Mouse (Mus musculus): ENCODE data around the gene Zbtb3. TPM values are rescaled to one million over a fixed set of nuclear protein-coding genes. Genes with fewer than 3 reads are reported as not detected.

Zbtb3 gene
- polyA plus RNA-seq, 1 experiment, result 3.0 TPM

DNA sequence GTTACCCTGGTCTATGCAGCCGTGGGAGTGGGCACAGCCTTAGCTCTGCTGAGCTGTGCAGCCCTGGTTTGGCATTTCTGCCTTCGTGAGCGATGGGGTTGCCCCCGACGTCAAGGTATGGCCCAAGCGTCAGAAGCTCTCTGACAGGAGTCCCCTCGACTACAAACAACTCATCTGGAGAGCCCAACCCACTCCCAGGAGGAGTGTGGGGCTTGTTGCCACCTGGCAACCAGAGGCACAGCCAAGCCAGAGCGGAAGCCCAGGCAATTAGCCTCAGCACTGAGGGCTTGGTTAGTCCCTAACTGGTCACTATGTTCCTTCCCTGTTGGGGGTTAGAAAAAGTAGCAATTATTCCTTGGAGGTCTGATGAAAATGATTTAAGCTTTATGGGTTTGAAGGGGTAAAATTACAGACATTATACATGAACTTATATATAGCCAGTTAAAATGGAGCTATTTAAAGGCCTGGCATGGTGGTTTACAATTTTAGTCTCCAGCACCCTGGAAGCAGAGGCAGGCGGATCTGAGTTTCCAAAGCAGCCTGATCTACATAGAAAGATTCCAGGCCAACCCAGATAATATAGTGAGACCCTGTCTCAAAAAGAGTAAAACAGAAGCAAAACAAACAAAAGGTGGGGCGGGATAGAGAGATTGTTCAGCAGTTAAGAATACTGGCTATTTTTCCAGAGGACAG, 50.0 kb downstream of the Zbtb3 start:
- Histone ChIP-seq H3K4me3 (replicated peaks; ENCODE audit: control insufficient read depth, low read depth, low read length) (no peak overlapping the region), H3K27ac (ENCODE audit: control insufficient read depth, insufficient read depth, low read depth, low read length, poor library complexity) (no peak overlapping the region), H3K4me1 (ENCODE audit: control insufficient read depth, insufficient read depth, low read length) (no peaks in the 10 kb centered on the region)
- TF ChIP-seq POLR2A (IDR thresholded peaks at IDR 0.05; ENCODE audit: borderline replicate concordance, control insufficient read depth, low read depth, low read length) (no peak), CTCF (IDR thresholded peaks at IDR 0.05; ENCODE audit: control insufficient read depth, insufficient read depth, low read length) (no peak)
- 74% methylated on average over 10 of the region's 10 CpGs for whole genome bisulfite sequencing

DNA sequence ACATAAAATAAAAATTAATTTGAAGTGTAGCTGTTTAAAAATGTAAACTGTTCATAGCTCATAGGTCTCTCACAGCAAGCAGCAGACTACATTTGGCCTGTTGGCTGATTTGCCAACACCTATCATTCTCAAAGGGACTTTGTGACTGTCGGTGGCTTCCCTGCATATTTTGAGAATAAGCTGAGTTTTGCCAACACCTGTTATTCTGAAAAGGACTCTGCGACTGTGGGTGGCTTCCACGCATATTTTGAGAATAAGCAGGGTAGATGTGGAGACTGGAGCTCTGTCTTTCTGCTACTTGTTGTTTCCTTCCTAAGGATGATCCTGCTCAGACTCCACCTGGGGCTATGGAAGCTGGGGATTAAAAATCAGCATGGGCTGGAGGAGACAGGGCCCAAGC, 50.8 kb downstream of the Zbtb3 start:
- 81% methylated on average over 3 of the region's 3 CpGs for WGBS
- Histone ChIP-seq H3K4me1 (ENCODE audit: control insufficient read depth, insufficient read depth, low read length) (no peaks in the 10 kb centered on the region), H3K27ac (ENCODE audit: control insufficient read depth, insufficient read depth, low read depth, low read length, poor library complexity) (no peak overlapping the region), H3K4me3 (replicated peaks; ENCODE audit: control insufficient read depth, low read depth, low read length) (no peak overlapping the region)
- TF ChIP-seq CTCF (IDR thresholded peaks at IDR 0.05; ENCODE audit: control insufficient read depth, insufficient read depth, low read length), result no peak
- no peak for TF ChIP-seq POLR2A (IDR thresholded peaks at IDR 0.05; ENCODE audit: borderline replicate concordance, control insufficient read depth, low read depth, low read length)

Other genes starting within 250 kb of the Zbtb3 start
- 0.29 and 1.5 TPM in 2 replicates for gene Slc22a8, start 211.3 kb upstream of the Zbtb3 start, polyA plus RNA-seq (2011; ENCODE audit: insufficient read depth, insufficient read length, low replicate concordance, missing spikeins)
- 0.75 TPM in 1 of 2 replicates, not detected in the other for gene Slc22a6, start 184.5 kb upstream of the Zbtb3 start, polyA plus RNA-seq (2011; ENCODE audit: insufficient read depth, insufficient read length, low replicate concordance, missing spikeins)
- 0.32 TPM in 1 of 2 replicates, not detected in the other for gene Chrm1, start 138.8 kb upstream of the Zbtb3 start, polyA plus RNA-seq (2011; ENCODE audit: insufficient read depth, insufficient read length, low replicate concordance, missing spikeins)
- gene Slc3a2, start 79.2 kb upstream of the Zbtb3 start, polyA plus RNA-seq (2011; ENCODE audit: insufficient read depth, insufficient read length, low replicate concordance, missing spikeins), result 58.4 and 65.7 TPM in 2 replicates
- 40.8 and 121 TPM in 2 replicates for gene Wdr74, start 66.7 kb upstream of the Zbtb3 start, polyA plus RNA-seq (2011; ENCODE audit: insufficient read depth, insufficient read length, low replicate concordance, missing spikeins)
- gene 1700092M07Rik, start 61.8 kb upstream of the Zbtb3 start, polyA plus RNA-seq (2011; ENCODE audit: insufficient read depth, insufficient read length, low replicate concordance, missing spikeins), result 3.4 and 3.7 TPM in 2 replicates
- gene Stx5a, start 61.1 kb upstream of the Zbtb3 start, polyA plus RNA-seq (2011; ENCODE audit: insufficient read depth, insufficient read length, low replicate concordance, missing spikeins), result 62.1 and 83.9 TPM in 2 replicates
- gene Nxf1, start 45.5 kb upstream of the Zbtb3 start, polyA plus RNA-seq (2011; ENCODE audit: insufficient read depth, insufficient read length, low replicate concordance, missing spikeins), result 488 and 589 TPM in 2 replicates
- 27.1 and 53.1 TPM in 2 replicates for gene Tmem223, start 31.6 kb upstream of the Zbtb3 start, polyA plus RNA-seq (2011; ENCODE audit: insufficient read depth, insufficient read length, low replicate concordance, missing spikeins)
- gene Tmem179b, start 28.1 kb upstream of the Zbtb3 start, polyA plus RNA-seq (2011; ENCODE audit: insufficient read depth, insufficient read length, low replicate concordance, missing spikeins), result 52.1 and 62.1 TPM in 2 replicates
- 6.4 and 14.7 TPM in 2 replicates for gene Taf6l, start 16.1 kb upstream of the Zbtb3 start, polyA plus RNA-seq (2011; ENCODE audit: insufficient read depth, insufficient read length, low replicate concordance, missing spikeins)
- 38.0 and 61.1 TPM in 2 replicates for gene Polr2g, start 4.0 kb upstream of the Zbtb3 start, polyA plus RNA-seq (2011; ENCODE audit: insufficient read depth, insufficient read length, low replicate concordance, missing spikeins)
- 18.1 and 20.3 TPM in 2 replicates for gene Ttc9c, start 16.8 kb downstream of the Zbtb3 start, polyA plus RNA-seq (2011; ENCODE audit: insufficient read depth, insufficient read length, low replicate concordance, missing spikeins)
- gene Hnrnpul2, start 17.5 kb downstream of the Zbtb3 start, polyA plus RNA-seq (2011; ENCODE audit: insufficient read depth, insufficient read length, low replicate concordance, missing spikeins), result 62.2 and 84.9 TPM in 2 replicates
- 6.4 and 8.2 TPM in 2 replicates for gene AC129217.1, start 27.2 kb downstream of the Zbtb3 start, polyA plus RNA-seq (2011; ENCODE audit: insufficient read depth, insufficient read length, low replicate concordance, missing spikeins)
- 19.8 and 46.2 TPM in 2 replicates for gene Bscl2, start 34.9 kb downstream of the Zbtb3 start, polyA plus RNA-seq (2011; ENCODE audit: insufficient read depth, insufficient read length, low replicate concordance, missing spikeins)
- gene Gng3, start 36.6 kb downstream of the Zbtb3 start, polyA plus RNA-seq (2011; ENCODE audit: insufficient read depth, insufficient read length, low replicate concordance, missing spikeins), result 1.5 TPM in 1 of 2 replicates, not detected in the other
- 0.40 and 0.62 TPM in 2 replicates for gene Lrrn4cl, start 48.2 kb downstream of the Zbtb3 start, polyA plus RNA-seq (2011; ENCODE audit: insufficient read depth, insufficient read length, low replicate concordance, missing spikeins)
- gene Ubxn1, start 68.9 kb downstream of the Zbtb3 start, polyA plus RNA-seq (2011; ENCODE audit: insufficient read depth, insufficient read length, low replicate concordance, missing spikeins), result 110 and 112 TPM in 2 replicates
- 25.7 and 27.0 TPM in 2 replicates for gene Uqcc3, start 78.4 kb downstream of the Zbtb3 start, polyA plus RNA-seq (2011; ENCODE audit: insufficient read depth, insufficient read length, low replicate concordance, missing spikeins)
- gene Lbhd1, start 81.2 kb downstream of the Zbtb3 start, polyA plus RNA-seq (2011; ENCODE audit: insufficient read depth, insufficient read length, low replicate concordance, missing spikeins), result 1.6 and 2.1 TPM in 2 replicates
- gene Gm49403, start 81.4 kb downstream of the Zbtb3 start, polyA plus RNA-seq (2011; ENCODE audit: insufficient read depth, insufficient read length, low replicate concordance, missing spikeins), result not detected in 2 replicates
- gene 1810009A15Rik, start 86.3 kb downstream of the Zbtb3 start, polyA plus RNA-seq (2011; ENCODE audit: insufficient read depth, insufficient read length, low replicate concordance, missing spikeins), result 50.8 and 83.6 TPM in 2 replicates
- gene Gm49416, start 86.4 kb downstream of the Zbtb3 start, polyA plus RNA-seq (2011; ENCODE audit: insufficient read depth, insufficient read length, low replicate concordance, missing spikeins), result not detected in 2 replicates
- gene Ints5, start 90.5 kb downstream of the Zbtb3 start, polyA plus RNA-seq (2011; ENCODE audit: insufficient read depth, insufficient read length, low replicate concordance, missing spikeins), result 6.7 and 12.1 TPM in 2 replicates
- 41.4 and 61.7 TPM in 2 replicates for gene Ganab, start 95.5 kb downstream of the Zbtb3 start, polyA plus RNA-seq (2011; ENCODE audit: insufficient read depth, insufficient read length, low replicate concordance, missing spikeins)
- gene B3gat3, start 117.8 kb downstream of the Zbtb3 start, polyA plus RNA-seq (2011; ENCODE audit: insufficient read depth, insufficient read length, low replicate concordance, missing spikeins), result 45.8 and 58.5 TPM in 2 replicates
- gene Rom1, start 126.8 kb downstream of the Zbtb3 start, polyA plus RNA-seq (2011; ENCODE audit: insufficient read depth, insufficient read length, low replicate concordance, missing spikeins), result 3.6 and 9.7 TPM in 2 replicates
- 31.1 and 54.7 TPM in 2 replicates for gene Eml3, start 127.0 kb downstream of the Zbtb3 start, polyA plus RNA-seq (2011; ENCODE audit: insufficient read depth, insufficient read length, low replicate concordance, missing spikeins)
- 67.4 and 91.6 TPM in 2 replicates for gene Mta2, start 139.3 kb downstream of the Zbtb3 start, polyA plus RNA-seq (2011; ENCODE audit: insufficient read depth, insufficient read length, low replicate concordance, missing spikeins)
- gene Tut1, start 151.3 kb downstream of the Zbtb3 start, polyA plus RNA-seq (2011; ENCODE audit: insufficient read depth, insufficient read length, low replicate concordance, missing spikeins), result 10.7 and 19.1 TPM in 2 replicates
- gene Eef1g, start 164.5 kb downstream of the Zbtb3 start, polyA plus RNA-seq (2011; ENCODE audit: insufficient read depth, insufficient read length, low replicate concordance, missing spikeins), result 129 and 224 TPM in 2 replicates
- 17.4 and 40.1 TPM in 2 replicates for gene Ahnak, start 186.7 kb downstream of the Zbtb3 start, polyA plus RNA-seq (2011; ENCODE audit: insufficient read depth, insufficient read length, low replicate concordance, missing spikeins)

Data from bone marrow, adult 2 months (tissue).